11 mouse cellular contexts compared by ENCODE assay signal in the genomic region with DNA sequence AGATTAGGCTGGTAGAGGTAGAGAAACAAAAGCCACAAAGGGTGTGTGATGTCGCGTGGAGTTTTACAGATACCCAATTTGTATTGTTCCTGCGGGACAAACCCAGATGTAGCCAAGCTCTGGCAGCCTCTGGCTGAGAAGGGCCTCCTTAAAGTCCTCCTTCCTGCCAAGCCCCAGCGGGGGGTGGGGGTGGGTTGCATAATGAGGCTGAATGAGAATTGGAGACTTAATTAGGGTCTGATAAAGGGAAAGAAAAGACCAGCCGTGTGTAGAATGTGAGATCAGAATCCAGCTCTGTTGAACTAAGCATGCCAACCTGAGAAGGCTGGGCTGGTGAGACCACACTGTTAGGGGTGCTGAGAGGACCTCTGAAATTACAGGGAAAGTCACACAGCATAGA.
DNase-seq lines count a peak whose midpoint lies in the region; ATAC-seq and TF ChIP-seq lines count a peak whose summit lies in the region.
"Had no signal": no experiment of that assay in that cellular context is flagged by ENCODE, and none has a peak within 500 bp of the region (broad histone marks: within the 10 kb centered on the region; RNA-seq: fewer than 3 reads in every experiment).

No protein-coding gene starts in this region.

- no peak overlapping the region for H3K9ac ChIP-seq in hindbrain, embryonic 12.5 days
- H3K9ac ChIP-seq in midbrain, embryonic 16.5 days (ENCODE audit: low read depth, low read length) = no peak overlapping the region
- no peak overlapping the region for H3K9ac ChIP-seq in heart, adult 2 months (ENCODE audit: low read depth, low read length)

- no peaks in the 10 kb centered on the region for H3K27me3 ChIP-seq in hindbrain, embryonic 12.5 days
- H3K27me3 ChIP-seq in midbrain, embryonic 16.5 days (ENCODE audit: control insufficient read depth, insufficient read depth, low read depth, low read length) = no peaks in the 10 kb centered on the region
- no peaks in the 10 kb centered on the region for H3K27me3 ChIP-seq in heart, adult 2 months (ENCODE audit: control insufficient read depth, insufficient read depth, low read length)

- H3K4me3 ChIP-seq in hindbrain, embryonic 12.5 days = no peak overlapping the region
- no peak overlapping the region for H3K4me3 ChIP-seq in midbrain, embryonic 16.5 days (ENCODE audit: low read depth, low read length)
- no peak overlapping the region for H3K4me3 ChIP-seq in heart, adult 2 months
- H3K4me3 ChIP-seq: erythroblast, embryonic 14.5 days had no signal

- 2% methylated on average over 5 of the region's 5 CpGs for WGBS in hindbrain, embryonic 12.5 days
- 2% methylated on average over 5 of the region's 5 CpGs for WGBS in midbrain, embryonic 16.5 days
- 19% methylated on average over 5 of the region's 5 CpGs for WGBS in heart, adult 2 months

- no peak for TF ChIP-seq EP300 in heart, adult 2 months (IDR thresholded peaks at IDR 0.05; ENCODE audit: insufficient read depth, low read depth, low read length)

- intact Hi-C loops in heart, adult 2 months (cut with DNase I) = no loop called here

- peak; percentile 36 to 58 for DNase-seq in layer of hippocampus, postnatal 10 days (ENCODE audit: low spot score in 2 of 2)
- DNase-seq in layer of hippocampus, adult 9-11 months = no peak
- peak; percentile 20 for DNase-seq in embryo, embryonic 9.5 days (ENCODE audit: extremely low spot score)
- no peak for DNase-seq in adrenal gland, postnatal 25 days
- no peak for DNase-seq in heart, adult 2 months
- DNase-seq: cerebellum, adult 11 months had no signal

- H3K79me2 ChIP-seq in heart, adult 2 months (replicated peaks; ENCODE audit: control insufficient read depth, insufficient read depth, low read length) = no peaks in the 10 kb centered on the region

- peak; percentile 84 for ATAC-seq in hindbrain, embryonic 12.5 days (ENCODE audit: low FRiP score)
- peak; percentile 90 for ATAC-seq in midbrain, embryonic 16.5 days
- ATAC-seq in megakaryocyte progenitor cell, adult 5-6 weeks (replicated peaks; ENCODE audit: poor library complexity) = no peak

- no peak overlapping the region for H3K4me2 ChIP-seq in hindbrain, embryonic 12.5 days (replicated peaks)
- no peak overlapping the region for H3K4me2 ChIP-seq in midbrain, embryonic 16.5 days (ENCODE audit: low read length)

- H3K9me3 ChIP-seq in hindbrain, embryonic 12.5 days (replicated peaks) = no peaks in the 10 kb centered on the region
- no peaks in the 10 kb centered on the region for H3K9me3 ChIP-seq in midbrain, embryonic 16.5 days (replicated peaks; ENCODE audit: control insufficient read depth, low read length, poor library complexity, severe bottlenecking)

- TF ChIP-seq POLR2A in heart, adult 2 months (IDR thresholded peaks at IDR 0.05; ENCODE audit: insufficient read depth, low read depth, low read length) = no peak

- peaks cover 4% of the 10 kb centered on the region; the same call in 1 of the 2 replicates for H3K4me1 ChIP-seq in hindbrain, embryonic 12.5 days
- H3K4me1 ChIP-seq in midbrain, embryonic 16.5 days (ENCODE audit: control insufficient read depth, insufficient read depth, low read length) = peaks cover 5% of the 10 kb centered on the region; the same call in 1 of the 2 replicates
- H3K4me1 ChIP-seq in heart, adult 2 months (ENCODE audit: control insufficient read depth, insufficient read depth, low read length) = no peaks in the 10 kb centered on the region

- TF ChIP-seq CTCF in heart, adult 2 months (IDR thresholded peaks at IDR 0.05) = no peak

- no peaks in the 10 kb centered on the region for H3K36me3 ChIP-seq in hindbrain, embryonic 12.5 days
- H3K36me3 ChIP-seq in midbrain, embryonic 16.5 days (ENCODE audit: control insufficient read depth, insufficient read depth, low read length) = no peaks in the 10 kb centered on the region
- H3K36me3 ChIP-seq in heart, adult 2 months (ENCODE audit: control insufficient read depth, insufficient read depth, low read length) = no peaks in the 10 kb centered on the region

- no peak overlapping the region for H3K27ac ChIP-seq in hindbrain, embryonic 12.5 days
- no peak overlapping the region; the same call in 1 of the 2 replicates for H3K27ac ChIP-seq in midbrain, embryonic 16.5 days (ENCODE audit: low read length)
- H3K27ac ChIP-seq in heart, adult 2 months = no peak overlapping the region
- H3K27ac ChIP-seq: kidney, postnatal 0 days had no signal

Comparison
In these comparisons a context has a peak if more than half of its experiments do, and no peak if none do; other contexts are left out.
1. DNase-seq: peak in layer of hippocampus, postnatal 10 days (2 of 2) and embryo, embryonic 9.5 days (single experiment); none in layer of hippocampus, adult 9-11 months (single experiment), adrenal gland, postnatal 25 days (single experiment) and heart, adult 2 months (0 of 2).